Mouse (Mus musculus) kidney, embryonic 16.5 days (tissue): ENCODE data around the gene Lrrc29. TPM values are rescaled to one million over a fixed set of nuclear protein-coding genes. Genes with fewer than 3 reads are reported as not detected.

ENCODE experiments used
- microRNA counts: library from miRNA; unstranded; fragments of <30 nt; microRNA quantifications from one replicate; lab custom pipeline; 2016
- microRNA-seq: library from miRNA; unstranded; fragments of <30 nt; microRNA quantifications from one replicate; pipeline ENCODE4, GENCODE M21; 2016
- polyA plus RNA-seq: library from polyadenylated mRNA; unstranded; fragments of >200 nt; fragmentation: Nextera tagmentation; extraction: Ambion mirVana; gene quantifications from 2 replicates; pipeline ENCODE4 v1.2.1, GENCODE M21; 2015

Lrrc29 gene
- polyA plus RNA-seq, 1 experiment from 2014 or later, result 2.4 TPM

MicroRNA genes within 50 kb of the gene (microRNA counts, 519-probe panel; counts per million panel counts)
- 2,454 counts per million, percentile 60 among the panel's probes with 10 or more counts for microRNA mmu-miR-328 (lab: Ali Mortazavi, UCI)

Small RNA genes lying within 50 kb of the gene (microRNA-seq; reads per million reads assigned to microRNA genes)
- gene Gm27320, result not detected
- 195 reads per million, percentile 64 among the genes with 10 or more reads in this experiment for gene Mir328

Other genes with a start within 250 kb of the Lrrc29 start
- gene Ces3b, start 242.5 kb downstream of the Lrrc29 start, polyA plus RNA-seq, result not detected in 2 replicates
- not detected in 2 replicates for gene Ces4a, start 194.5 kb downstream of the Lrrc29 start, polyA plus RNA-seq
- 59.9 and 63.5 TPM in 2 replicates for gene Cbfb, start 155.6 kb downstream of the Lrrc29 start, polyA plus RNA-seq
- 26.9 and 27.6 TPM in 2 replicates for gene D230025D16Rik, start 101.1 kb downstream of the Lrrc29 start, polyA plus RNA-seq
- gene B3gnt9, start 71.1 kb downstream of the Lrrc29 start, polyA plus RNA-seq, result 10.2 and 11.9 TPM in 2 replicates
- gene Tradd, start 61.7 kb downstream of the Lrrc29 start, polyA plus RNA-seq, result 23.4 and 26.3 TPM in 2 replicates
- gene Fbxl8, start 61.6 kb downstream of the Lrrc29 start, polyA plus RNA-seq, result 3.0 and 3.1 TPM in 2 replicates
- gene Hsf4, start 56.5 kb downstream of the Lrrc29 start, polyA plus RNA-seq, result 0.14 and 0.16 TPM in 2 replicates
- 1.2 and 1.4 TPM in 2 replicates for gene Nol3, start 50.1 kb downstream of the Lrrc29 start, polyA plus RNA-seq
- gene 4931428F04Rik, start 36.4 kb downstream of the Lrrc29 start, polyA plus RNA-seq, result 10.5 and 13.4 TPM in 2 replicates
- gene Exoc3l, start 30.2 kb downstream of the Lrrc29 start, polyA plus RNA-seq, result 29.5 and 32.1 TPM in 2 replicates
- gene E2f4, start 28.6 kb downstream of the Lrrc29 start, polyA plus RNA-seq, result 90.1 and 108 TPM in 2 replicates
- 13.3 and 13.9 TPM in 2 replicates for gene Elmo3, start 20.7 kb downstream of the Lrrc29 start, polyA plus RNA-seq
- gene Tmem208, start 76 bp upstream of the Lrrc29 start, polyA plus RNA-seq, result 120 and 136 TPM in 2 replicates
- 3.7 and 4.6 TPM in 2 replicates for gene Fhod1, start 21.7 kb upstream of the Lrrc29 start, polyA plus RNA-seq
- gene Slc9a5, start 22.6 kb upstream of the Lrrc29 start, polyA plus RNA-seq, result 2.5 and 3.1 TPM in 2 replicates
- gene Plekhg4, start 47.0 kb upstream of the Lrrc29 start, polyA plus RNA-seq, result 0.32 and 0.37 TPM in 2 replicates
- gene Kctd19, start 87.2 kb upstream of the Lrrc29 start, polyA plus RNA-seq, result not detected in 2 replicates
- 0.17 and 0.41 TPM in 2 replicates for gene Lrrc36, start 87.3 kb upstream of the Lrrc29 start, polyA plus RNA-seq
- gene Tppp3, start 145.2 kb upstream of the Lrrc29 start, polyA plus RNA-seq, result 22.2 and 24.8 TPM in 2 replicates
- 49.6 and 51.1 TPM in 2 replicates for gene Zdhhc1, start 170.6 kb upstream of the Lrrc29 start, polyA plus RNA-seq
- gene Hsd11b2, start 192.5 kb upstream of the Lrrc29 start, polyA plus RNA-seq, result 39.3 and 39.9 TPM in 2 replicates
- 106 and 111 TPM in 2 replicates for gene Atp6v0d1, start 239.8 kb upstream of the Lrrc29 start, polyA plus RNA-seq